Mouse (Mus musculus) liver (tissue): ENCODE data around the gene Mat2b.

ENCODE experiments used
- DNase-seq: peaks from one replicate; pipeline ENCODE4 v3.0.0-alpha.2; 2020; ENCODE audit warnings: mixed read lengths

Gene Mat2b

DNA sequence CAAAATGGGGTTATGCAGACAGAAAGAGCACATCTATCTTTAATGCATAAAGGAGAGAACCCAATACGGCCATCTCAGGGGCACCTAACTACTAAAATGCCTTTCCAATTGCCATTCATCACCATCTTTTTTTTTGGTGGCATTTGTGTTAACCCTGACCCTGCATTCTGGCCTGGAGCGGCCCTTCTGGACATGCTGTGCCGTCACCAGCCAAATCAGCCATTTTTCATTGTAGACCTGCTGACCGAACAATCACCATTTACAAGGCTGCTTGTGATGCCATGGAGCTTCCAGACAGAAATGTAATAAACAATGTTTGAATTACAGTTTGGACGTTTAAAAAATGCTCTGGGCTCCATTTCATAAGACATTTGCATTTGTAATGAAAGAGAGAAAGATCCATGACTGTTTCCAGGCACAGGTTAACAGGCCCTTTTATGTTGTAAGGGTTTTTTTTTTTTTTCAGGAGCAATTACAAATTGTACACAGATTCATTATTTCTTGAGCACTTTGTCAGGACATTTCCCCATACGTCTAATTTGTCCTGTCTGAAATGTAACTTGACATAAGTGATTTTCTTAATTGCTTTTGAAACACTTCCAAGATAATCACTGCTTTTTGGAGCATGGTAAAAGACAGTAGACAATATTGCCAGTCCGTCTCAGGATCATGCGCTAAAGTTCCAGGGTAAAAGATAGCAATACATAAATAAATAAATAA is 45.1 kb downstream of the Mat2b start:
- no peak for DNase-seq

DNA sequence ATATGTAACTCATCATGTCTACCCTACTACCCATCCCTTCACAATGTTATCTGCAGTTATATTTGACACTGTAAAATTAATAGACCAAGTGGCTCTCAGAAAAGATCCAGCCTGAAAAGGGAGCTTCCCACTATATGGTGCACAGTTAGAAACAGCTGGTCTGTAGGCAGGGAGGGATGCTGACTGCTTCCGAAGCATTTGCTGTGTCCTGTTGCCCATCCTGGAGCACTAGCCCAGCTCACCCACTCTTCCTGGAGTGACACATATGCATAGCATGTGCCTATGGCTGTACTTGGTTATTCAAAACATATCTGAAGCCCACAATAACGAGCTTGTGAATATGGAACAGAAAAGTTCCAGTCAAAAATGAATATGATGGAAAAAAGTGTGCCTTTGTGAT is 47.8 kb downstream of the Mat2b start:
- DNase-seq: no peak
